In genomic region chr17:12042561-12043256, GRCm38 (mm10) we compare ENCODE assay signal across 9 mouse cellular contexts.
DNase-seq lines count a peak whose midpoint lies in the region; ATAC-seq lines count a peak whose summit lies in the region.
"Had no signal": no experiment of that assay in that cellular context is flagged by ENCODE, and none has a peak within 500 bp of the region (broad histone marks: within the 10 kb centered on the region; RNA-seq: fewer than 3 reads in every experiment).

No protein-coding gene starts in this region.

- no peak for ATAC-seq in heart, embryonic 12.5 days (ENCODE audit: insufficient number of reproducible peaks, low FRiP score)

- H3K36me3 ChIP-seq in heart, embryonic 12.5 days: no peaks in the 10 kb centered on the region

- H3K4me3 ChIP-seq in heart, embryonic 12.5 days: no peak overlapping the region

- WGBS in heart, embryonic 12.5 days: 65% methylated on average over 14 of the region's 14 CpGs

- peaks cover 11% of the 10 kb centered on the region for H3K27me3 ChIP-seq in heart, embryonic 12.5 days (replicated peaks)

- DNase-seq in urinary bladder, postnatal 14 days (ENCODE audit: low spot score): peak; percentile 44
- no peak for DNase-seq in urinary bladder, postnatal 10 days (ENCODE audit: low spot score)
- DNase-seq in layer of hippocampus, adult 9-10 months (ENCODE audit: low spot score): peak; percentile 69
- DNase-seq in lung, postnatal 14 days: peak; percentile 49
- no peak for DNase-seq in spleen, postnatal 36 days (ENCODE audit: low spot score in 2 of 2)
- DNase-seq in ovary, postnatal 14 days (ENCODE audit: low spot score): no peak
- no peak for DNase-seq in urinary bladder, postnatal 25 days (ENCODE audit: low spot score)

- no peaks in the 10 kb centered on the region for H3K9me3 ChIP-seq in heart, embryonic 12.5 days (replicated peaks)

- H3K27ac ChIP-seq in heart, embryonic 12.5 days (ENCODE audit: poor library complexity, severe bottlenecking): no peak overlapping the region
- H3K27ac ChIP-seq: macrophage had no signal

- no peak overlapping the region for H3K9ac ChIP-seq in heart, embryonic 12.5 days

- H3K4me2 ChIP-seq in heart, embryonic 12.5 days: no peak overlapping the region

- H3K4me1 ChIP-seq in heart, embryonic 12.5 days (replicated peaks): peaks cover 11% of the 10 kb centered on the region; the same call in 1 of the 2 replicates

Comparison
In these comparisons a context has a peak if more than half of its experiments do, and no peak if none do; other contexts are left out.
1. DNase-seq: peak in urinary bladder, postnatal 14 days (single experiment), layer of hippocampus, adult 9-10 months (single experiment) and lung, postnatal 14 days (single experiment); none in urinary bladder, postnatal 10 days (single experiment), spleen, postnatal 36 days (0 of 2), ovary, postnatal 14 days (single experiment) and urinary bladder, postnatal 25 days (single experiment).